Mouse (Mus musculus): ENCODE measurements around the gene Sco2.

Sco2 gene

GRCm38 (mm10) chr15:89373027-89373761 is 452 bp downstream of the Sco2 start:
- DNase-seq (ENCODE audit: low spot score in 2 of 2) = peak; percentile 88 to 95

- peak in 1 of 2 experiments; percentile 60 for DNase-seq (ENCODE audit: low spot score in 2 of 2)
Measured at GRCm38 (mm10) chr15:89372536-89372935, 1.1 kb downstream of the Sco2 start.

GRCm38 (mm10) chr15:89372068-89372467 is 1.6 kb downstream of the Sco2 start:
- peak in 1 of 2 experiments; percentile 63 for DNase-seq (ENCODE audit: low spot score in 2 of 2)

GRCm38 (mm10) chr15:89365141-89365551 is 8.5 kb downstream of the Sco2 start:
- DNase-seq (ENCODE audit: low spot score in 2 of 2) = no peak

DNA sequence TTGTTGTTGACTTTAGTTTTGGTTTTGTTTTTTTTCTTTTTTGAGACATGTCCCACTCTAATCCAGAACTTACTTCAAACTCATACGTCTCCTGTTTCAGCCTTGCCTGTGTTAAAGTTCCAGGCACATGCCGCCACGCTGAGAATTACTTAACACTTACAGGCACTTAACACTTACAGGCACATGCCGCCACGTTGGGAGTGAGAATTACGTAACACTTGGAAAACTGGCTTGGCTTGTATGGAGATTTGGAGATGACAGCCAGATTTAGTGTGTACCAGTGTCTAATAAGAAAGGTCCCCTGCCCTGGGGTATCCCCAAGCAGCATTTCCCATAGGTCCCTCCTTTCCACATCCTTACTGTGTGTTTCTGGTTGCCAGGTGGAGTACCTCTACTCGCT is 10.6 kb downstream of the Sco2 start:
- no peak for DNase-seq (ENCODE audit: low spot score in 2 of 2)

GRCm38 (mm10) chr15:89358784-89359183 is 14.9 kb downstream of the Sco2 start:
- DNase-seq (ENCODE audit: low spot score in 2 of 2) = no peak

DNA sequence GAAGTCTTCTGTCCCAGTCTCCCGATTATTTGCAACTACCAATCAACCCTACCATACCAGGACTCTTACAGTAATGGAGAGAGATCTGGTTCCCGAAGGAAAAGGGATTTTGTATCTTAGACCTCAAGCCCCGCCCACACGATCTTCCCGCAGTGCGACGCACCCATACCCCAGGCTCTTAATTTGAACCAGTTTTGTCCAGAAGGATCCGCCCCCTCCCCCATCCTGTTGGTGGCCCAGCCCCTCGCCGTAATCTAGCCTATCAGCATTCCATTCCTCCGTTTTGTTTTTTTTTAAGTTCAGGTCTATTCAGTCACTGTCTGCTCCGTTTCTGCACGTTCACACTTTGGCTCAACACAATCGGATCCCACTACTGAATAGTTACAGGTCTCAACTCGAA is 17.3 kb downstream of the Sco2 start:
- DNase-seq (ENCODE audit: low spot score in 2 of 2) = peak; percentile 82 to 87

GRCm38 (mm10) chr15:89355241-89356187 is 18.1 kb downstream of the Sco2 start, which contains the start of the genes Lmf2 and Ncaph2:
Lmf2 (minus strand) TSS chr15:89355659.
Ncaph2 (plus strand) TSS chr15:89355719.
- DNase-seq (ENCODE audit: low spot score in 2 of 2) = peak; percentile 96 to 99

DNA sequence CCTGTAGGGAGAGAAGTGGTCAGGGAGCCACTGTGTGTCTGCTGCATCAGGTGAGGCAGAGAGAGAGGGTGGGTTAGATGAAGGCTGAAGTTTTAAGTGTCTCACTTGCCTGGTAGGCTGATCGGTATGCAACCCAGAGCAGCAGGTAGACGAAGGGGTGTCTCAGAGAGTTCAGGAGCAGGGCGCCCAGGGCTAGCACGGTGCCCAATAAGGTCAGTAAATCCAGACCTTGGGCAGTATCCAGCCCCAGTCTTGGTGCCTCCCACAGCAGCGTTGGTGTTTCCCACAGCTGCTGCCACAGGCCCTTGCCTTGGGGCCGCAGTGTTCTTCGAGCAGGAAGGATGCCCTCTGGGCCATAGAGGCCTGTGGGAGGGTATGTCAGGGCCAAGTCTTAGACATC is 19.2 kb downstream of the Sco2 start:
- DNase-seq (ENCODE audit: low spot score in 2 of 2) = peak in 1 of 2 experiments; percentile 18

DNA sequence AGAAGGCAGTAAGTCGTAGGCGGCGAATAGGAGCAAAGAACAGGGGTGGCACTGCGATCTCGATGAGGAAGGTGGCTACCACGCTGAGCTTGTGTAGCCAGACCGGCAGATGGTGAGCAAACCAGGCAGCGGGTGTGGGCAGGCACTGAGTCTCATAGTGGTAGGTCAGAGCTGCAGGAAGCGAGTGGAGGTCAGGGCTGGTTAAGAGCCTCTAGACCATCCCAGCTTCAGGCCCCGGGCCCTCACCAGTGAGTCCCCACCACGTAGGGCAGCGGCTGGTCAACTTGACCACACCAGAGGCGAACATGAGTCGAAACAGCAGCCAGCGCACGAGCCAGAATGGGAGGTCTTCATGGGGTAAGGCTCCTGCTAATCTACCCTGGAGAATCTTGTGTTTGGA is 19.8 kb downstream of the Sco2 start:
- DNase-seq (ENCODE audit: low spot score in 2 of 2) = no peak

GRCm38 (mm10) chr15:89352795-89353194 is 20.9 kb downstream of the Sco2 start:
- no peak for DNase-seq (ENCODE audit: low spot score in 2 of 2)

GRCm38 (mm10) chr15:89352054-89352453 is 21.6 kb downstream of the Sco2 start:
- DNase-seq (ENCODE audit: low spot score in 2 of 2) = no peak

- DNase-seq (ENCODE audit: low spot score in 2 of 2) = no peak
Measured at GRCm38 (mm10) chr15:89351302-89351701, 22.3 kb downstream of the Sco2 start.

- no peak for DNase-seq (ENCODE audit: low spot score in 2 of 2)
Measured at GRCm38 (mm10) chr15:89350447-89350846, 23.2 kb downstream of the Sco2 start.

DNA sequence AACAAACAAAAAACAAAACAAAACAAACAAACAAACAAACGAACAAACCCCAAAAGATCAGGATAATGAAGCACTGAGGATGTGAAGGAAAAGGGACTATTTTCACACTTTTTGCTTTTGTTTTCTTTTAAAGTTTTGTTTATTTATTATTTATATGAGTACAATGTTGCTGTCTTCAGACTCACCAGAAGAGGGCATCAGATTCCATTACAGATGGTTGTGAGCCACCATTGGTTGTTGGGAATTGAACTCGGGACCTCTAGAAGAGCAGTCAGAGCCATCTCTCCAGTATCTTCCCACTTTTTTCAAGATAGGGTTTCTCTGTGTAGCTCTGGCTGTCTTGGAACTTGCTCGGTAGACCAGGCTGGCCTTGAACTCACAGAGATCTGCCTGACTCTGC is 30.3 kb downstream of the Sco2 start:
- DNase-seq (ENCODE audit: low spot score in 2 of 2) = no peak

GRCm38 (mm10) chr15:89341678-89342077 is 32.0 kb downstream of the Sco2 start:
- DNase-seq (ENCODE audit: low spot score in 2 of 2) = no peak

GRCm38 (mm10) chr15:89340136-89340535 is 33.5 kb downstream of the Sco2 start:
- DNase-seq (ENCODE audit: low spot score in 2 of 2) = no peak

- DNase-seq (ENCODE audit: low spot score in 2 of 2) = no peak
Measured at GRCm38 (mm10) chr15:89339696-89340095, 34.0 kb downstream of the Sco2 start.

DNA sequence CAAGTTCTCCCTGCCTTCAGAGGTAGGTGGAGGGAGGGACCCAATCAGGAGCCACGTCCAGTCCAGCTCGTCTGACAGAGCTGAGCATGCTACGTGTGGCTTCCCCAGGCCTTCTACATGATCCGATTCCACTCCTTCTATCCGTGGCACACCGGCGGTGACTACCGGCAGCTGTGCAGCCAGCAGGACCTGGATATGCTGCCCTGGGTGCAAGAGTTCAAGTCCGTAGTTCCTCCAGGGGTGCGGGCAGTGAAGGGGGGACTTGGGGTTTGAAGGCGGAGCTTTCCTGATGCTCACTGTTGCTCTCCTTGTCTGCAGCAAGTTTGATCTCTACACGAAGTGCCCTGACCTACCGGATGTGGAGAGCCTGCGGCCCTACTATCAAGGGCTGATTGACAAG is 37.2 kb downstream of the Sco2 start:
- DNase-seq (ENCODE audit: low spot score in 2 of 2) = no peak

DNA sequence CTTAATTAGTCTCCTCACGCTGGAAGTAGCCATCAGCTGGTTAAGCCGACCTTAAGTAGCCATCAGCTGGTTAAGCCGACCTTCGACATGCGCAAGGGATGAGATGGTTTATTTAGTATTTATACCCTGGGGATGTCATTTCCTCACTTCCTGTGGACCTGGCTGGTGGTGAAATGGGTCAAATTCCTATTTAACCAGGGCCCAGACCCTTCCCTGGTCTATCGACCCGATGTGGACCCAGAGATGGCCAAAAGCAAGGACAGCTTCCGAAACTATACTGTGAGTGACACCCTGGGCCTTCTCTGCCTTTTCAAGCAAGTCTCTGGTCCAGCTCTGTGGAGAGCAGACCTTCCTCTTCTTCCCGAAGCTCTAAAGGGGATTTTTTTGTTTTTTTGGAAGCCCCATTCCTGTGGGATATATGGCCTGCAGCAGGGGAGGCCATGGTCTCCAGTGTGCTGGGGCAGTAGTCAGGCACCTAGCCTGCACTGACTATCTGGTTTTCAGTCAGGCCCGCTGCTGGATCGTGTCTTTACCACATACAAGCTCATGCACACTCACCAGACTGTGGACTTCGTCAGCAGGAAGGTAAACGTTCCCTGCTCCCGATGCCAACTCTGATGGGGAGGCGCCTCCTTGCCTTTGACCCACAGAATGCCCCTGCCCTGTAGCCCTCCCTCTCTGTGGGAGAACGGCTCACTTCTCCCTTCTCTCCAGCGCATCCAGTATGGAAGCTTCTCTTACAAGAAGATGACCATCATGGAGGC is 38.7 kb downstream of the Sco2 start:
- DNase-seq (ENCODE audit: low spot score in 2 of 2) = no peak

DNA sequence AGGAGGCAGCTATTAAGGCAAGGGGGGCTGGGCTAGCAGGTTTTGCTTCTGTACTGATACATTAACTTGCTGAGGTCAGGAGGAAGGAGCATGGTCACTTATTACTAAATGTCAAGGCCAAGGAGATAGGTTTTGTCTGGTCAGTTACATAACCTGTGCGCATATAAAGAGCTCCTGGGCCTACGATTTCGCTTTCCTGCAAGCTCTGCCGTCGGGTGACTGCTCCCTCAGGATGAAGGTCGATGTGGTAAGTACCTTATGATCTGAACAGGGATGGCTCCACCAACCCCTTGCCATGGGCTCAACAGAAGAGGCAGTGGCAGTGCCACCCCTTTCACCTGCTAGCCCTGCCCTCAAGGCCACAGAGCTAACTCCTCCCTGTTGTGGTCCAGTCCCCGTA is 39.4 kb downstream of the Sco2 start, which contains the start of gene Miox:
Miox (plus strand) TSS at position 128 of the 400 bp plus-strand sequence.
- DNase-seq (ENCODE audit: low spot score in 2 of 2) = no peak

DNA sequence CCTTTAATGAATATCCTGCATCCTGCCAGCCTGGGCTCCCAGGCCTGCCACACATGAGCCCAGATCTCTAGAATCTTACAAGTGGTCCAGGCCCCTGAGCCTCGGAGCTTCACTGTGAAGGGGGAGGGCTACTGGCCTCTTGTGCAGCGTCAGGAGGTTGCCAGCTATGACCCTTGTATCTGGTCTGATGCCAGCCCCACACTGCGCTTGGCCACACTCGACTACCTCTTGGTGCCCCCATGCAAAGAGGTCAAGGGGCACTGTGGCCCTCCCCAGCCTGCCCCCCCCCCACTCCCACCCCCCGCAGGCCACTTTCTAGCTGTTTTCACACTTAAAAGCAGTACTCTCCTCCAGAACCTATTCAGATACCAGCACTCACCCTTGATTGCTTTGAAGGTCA is 47.2 kb downstream of the Sco2 start:
- no peak for DNase-seq (ENCODE audit: low spot score in 2 of 2)

Data from spleen, postnatal 4 days (tissue).